Mouse (Mus musculus) E14TG2a.4 (cell line): ENCODE measurements around the gene 1700030K09Rik.

Experiments
- CTCF ChIP-seq: conservative IDR thresholded peaks from 2 replicates; pipeline ENCODE4 v1.5.1; 2014; ENCODE audit warnings: low read length
- NANOG ChIP-seq: IDR thresholded peaks from 2 replicates; pipeline ENCODE4 v1.6.1; 2014; ENCODE audit warnings: borderline replicate concordance, low read length, mixed read lengths
- POU5F1 ChIP-seq: IDR thresholded peaks from 2 replicates; pipeline ENCODE4 v1.6.1; 2014; ENCODE audit warnings: low read length, borderline replicate concordance

DNA sequence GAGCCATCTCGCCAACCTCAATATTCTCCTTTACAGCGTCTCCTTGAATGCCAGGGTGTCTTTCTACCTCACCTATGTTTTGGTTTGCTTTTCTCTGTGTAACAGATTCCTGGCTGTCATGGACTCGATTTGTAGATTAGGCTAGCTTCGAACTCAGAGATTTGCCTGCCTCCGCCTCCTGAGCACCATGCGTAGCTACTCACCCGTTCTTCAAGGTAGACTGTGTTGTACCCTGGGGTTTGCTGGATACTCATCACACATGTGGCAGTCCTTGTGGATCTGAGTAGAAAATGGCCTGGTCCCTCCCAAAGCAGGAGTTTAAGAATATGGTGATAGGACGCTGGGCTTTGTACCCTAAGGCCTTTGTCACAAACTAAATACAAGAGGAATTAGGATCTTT, 49.7 kb downstream of the 1700030K09Rik start:
- TF ChIP-seq CTCF, result no peak
- TF ChIP-seq NANOG, result no peak
- no peak for TF ChIP-seq POU5F1
